Mouse (Mus musculus) monocyte, adult 5-6 weeks (primary cell): ENCODE results near the gene Ss18l2. TPM values are rescaled to one million over a fixed set of nuclear protein-coding genes. Genes with fewer than 3 reads are reported as not detected.
A peak's percentile ranks its signal among the peaks of the same experiment; 100 is the strongest.

Experiments used
- ATAC-seq: fragments of 153-309, 156-312 bp; replicated peaks from 2 replicates; pipeline ENCODE4 v1.8.0; 2017; ENCODE audit warnings: mild to moderate bottlenecking; ENCODE audit not compliant: low TSS enrichment, insufficient number of reproducible peaks, severe bottlenecking, poor library complexity, low FRiP score
- total RNA-seq: library from RNA; stranded (forward); fragments of 200-1000, 200-491, 200-594 nt; gene quantifications from 3 replicates; pipeline ENCODE4 v1.2.3, GENCODE M21; 2017

Gene Ss18l2
- 14.6 to 46.7 TPM (median 28.7 TPM) in 3 replicates for total RNA-seq

- peak; percentile 97 for ATAC-seq
These were observed at the start of gene Ss18l2 for GRCm38 (mm10) chr9:121709898-121710583. Ss18l2 (plus strand) TSS chr9:121710329.

- ATAC-seq = no peak
These were observed 46.7 kb upstream of the Ss18l2 start for GRCm38 (mm10) chr9:121663467-121663866.

- ATAC-seq = no peak
These were observed 46.0 kb upstream of the Ss18l2 start for GRCm38 (mm10) chr9:121664104-121664503.

GRCm38 (mm10) chr9:121666957-121667630 is 43.0 kb upstream of the Ss18l2 start:
- ATAC-seq = no peak

DNA sequence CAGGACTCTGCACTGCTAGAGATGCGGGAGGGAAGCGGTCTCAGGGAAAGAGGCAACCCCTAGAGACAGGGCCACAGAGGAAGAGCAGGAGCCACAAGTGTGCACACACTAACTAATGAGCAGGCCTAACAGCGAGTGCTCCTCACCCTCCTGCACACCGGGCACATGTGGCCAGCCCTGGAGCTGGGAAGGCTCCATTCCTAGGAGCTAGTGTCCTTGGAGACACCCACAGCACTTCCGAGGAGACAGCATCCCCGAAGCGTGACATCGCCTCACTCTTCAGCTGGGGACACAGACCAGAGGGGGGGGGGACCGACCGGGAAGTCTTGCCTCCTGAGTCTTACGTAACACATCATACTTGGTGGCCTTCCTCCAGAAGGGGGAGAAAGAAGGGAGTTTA is 42.3 kb upstream of the Ss18l2 start:
- no peak for ATAC-seq

DNA sequence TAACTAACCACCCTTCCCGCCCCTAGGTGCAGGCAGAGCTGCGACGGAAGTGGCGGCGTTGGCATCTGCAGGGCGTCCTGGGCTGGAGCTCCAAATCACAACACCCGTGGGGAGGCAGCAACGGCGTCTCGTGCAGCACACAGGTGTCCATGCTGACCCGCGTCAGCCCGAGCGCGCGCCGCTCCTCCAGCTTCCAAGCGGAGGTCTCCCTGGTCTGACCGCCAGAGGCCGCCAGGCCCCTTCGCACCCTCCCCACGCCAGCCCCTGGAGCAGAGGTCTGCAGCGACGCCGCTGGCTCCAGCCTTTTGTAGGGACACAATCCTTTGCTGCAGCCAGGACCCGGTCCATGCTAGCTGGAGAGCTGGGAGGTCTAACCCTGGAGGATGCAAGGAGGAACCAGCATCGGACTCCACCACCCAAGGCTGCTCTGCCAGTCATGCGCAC is 40.8 kb upstream of the Ss18l2 start:
- ATAC-seq = no peak

- ATAC-seq = no peak
These were observed 38.8 kb upstream of the Ss18l2 start for GRCm38 (mm10) chr9:121671300-121671699.

DNA sequence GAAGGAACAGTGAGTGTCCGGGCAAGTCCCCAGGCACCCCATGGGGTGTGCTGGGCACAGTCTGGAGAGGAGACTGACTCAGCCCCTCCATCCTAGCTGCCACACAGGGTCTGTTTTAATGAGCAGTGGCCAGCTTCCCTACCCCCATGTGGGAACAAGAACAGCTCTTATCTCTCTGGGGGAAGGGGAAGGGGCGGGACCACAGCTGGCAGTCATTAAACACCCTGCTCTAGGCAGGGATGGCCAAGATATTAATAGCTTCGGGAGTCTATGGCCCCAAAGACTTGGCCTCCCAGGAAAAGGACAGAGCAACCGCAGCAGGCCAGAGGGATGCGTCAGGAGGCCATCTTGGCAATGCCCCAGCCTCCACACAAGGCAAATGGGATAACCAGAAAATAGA is 37.8 kb upstream of the Ss18l2 start:
- no peak for ATAC-seq

GRCm38 (mm10) chr9:121673716-121674115 is 36.4 kb upstream of the Ss18l2 start:
- no peak for ATAC-seq

GRCm38 (mm10) chr9:121675011-121675410 is 35.1 kb upstream of the Ss18l2 start:
- ATAC-seq = peak; percentile 76

DNA sequence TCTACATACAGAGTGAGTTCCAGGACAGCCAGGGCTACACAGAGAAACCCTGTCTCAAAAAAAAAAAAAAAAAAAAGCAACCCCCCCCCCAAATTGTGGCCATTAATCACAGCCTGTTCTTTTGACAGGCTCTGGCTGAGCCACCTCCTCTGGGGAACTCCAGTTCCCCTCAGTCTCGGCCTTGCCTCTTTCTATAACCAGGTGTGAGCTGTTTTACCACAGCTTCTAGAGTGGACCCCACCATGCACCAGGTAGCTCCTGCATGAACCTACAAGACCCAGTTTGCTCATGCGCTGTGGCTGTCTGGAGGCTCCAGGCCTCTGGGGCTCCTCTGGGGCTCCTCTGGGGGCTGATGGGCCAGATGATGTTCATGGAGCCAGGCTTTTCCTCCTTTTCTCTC is 34.6 kb upstream of the Ss18l2 start:
- no peak for ATAC-seq

GRCm38 (mm10) chr9:121677069-121677468 is 33.1 kb upstream of the Ss18l2 start:
- peak; percentile 15; the same call in 1 of the 2 replicates for ATAC-seq

GRCm38 (mm10) chr9:121677476-121677875 is 32.7 kb upstream of the Ss18l2 start:
- no peak for ATAC-seq

DNA sequence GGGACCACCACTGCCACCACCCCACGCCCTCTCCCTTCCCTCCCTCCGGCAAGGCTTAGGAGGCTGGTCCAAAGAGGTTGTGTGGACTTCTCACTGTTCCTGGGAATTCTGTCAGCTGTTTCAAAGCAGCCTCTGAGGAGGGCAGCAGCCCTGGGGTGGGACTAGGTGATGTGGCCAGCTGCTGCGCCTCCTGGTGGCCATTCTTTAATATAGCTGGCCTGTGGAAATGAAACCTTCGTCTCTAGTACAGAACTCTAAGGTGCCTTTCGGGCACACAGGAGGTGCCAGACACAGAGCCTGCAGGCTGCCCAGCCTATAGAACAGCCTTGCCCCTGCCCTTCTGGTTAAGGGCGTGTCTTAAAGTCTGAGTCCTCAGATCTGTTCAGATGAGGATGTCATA is 30.6 kb upstream of the Ss18l2 start:
- ATAC-seq = peak; percentile 55; the same call in 1 of the 2 replicates

GRCm38 (mm10) chr9:121681191-121681590 is 28.9 kb upstream of the Ss18l2 start:
- ATAC-seq = no peak

DNA sequence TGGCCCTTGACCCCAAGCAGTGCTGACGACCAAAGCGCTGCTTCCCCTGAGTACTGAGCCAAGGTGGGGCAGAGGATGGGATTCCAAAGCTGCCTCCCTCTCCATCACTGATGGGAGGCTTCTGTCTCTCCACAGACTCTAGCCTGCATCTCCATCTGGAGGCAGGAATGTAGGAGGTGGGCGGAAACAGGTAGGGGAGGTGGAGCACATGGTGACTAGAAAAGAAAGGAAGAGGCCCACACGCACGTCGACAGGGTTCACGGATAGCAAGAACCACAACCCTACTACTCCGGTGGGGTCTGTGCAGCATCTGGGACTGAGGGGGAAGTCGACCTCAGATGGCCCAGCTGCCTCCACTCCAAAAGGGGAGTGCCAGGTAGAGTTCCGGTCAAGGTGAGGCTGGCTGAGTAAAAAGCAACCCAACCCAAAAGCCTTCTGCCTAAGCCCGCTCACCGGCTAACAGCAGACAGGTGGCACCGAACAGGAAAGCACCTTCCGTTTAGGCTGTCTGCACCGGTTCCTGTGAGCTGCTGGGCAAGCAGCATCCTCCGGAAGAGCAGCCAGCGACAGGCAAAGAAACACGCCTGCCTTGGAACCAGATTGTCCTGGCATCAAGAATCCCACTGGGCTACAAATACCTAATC is 28.0 kb upstream of the Ss18l2 start:
- no peak for ATAC-seq

- ATAC-seq = no peak
These were observed 25.4 kb upstream of the Ss18l2 start for GRCm38 (mm10) chr9:121684702-121685101.

GRCm38 (mm10) chr9:121690200-121690651 is 19.9 kb upstream of the Ss18l2 start:
- ATAC-seq = no peak

DNA sequence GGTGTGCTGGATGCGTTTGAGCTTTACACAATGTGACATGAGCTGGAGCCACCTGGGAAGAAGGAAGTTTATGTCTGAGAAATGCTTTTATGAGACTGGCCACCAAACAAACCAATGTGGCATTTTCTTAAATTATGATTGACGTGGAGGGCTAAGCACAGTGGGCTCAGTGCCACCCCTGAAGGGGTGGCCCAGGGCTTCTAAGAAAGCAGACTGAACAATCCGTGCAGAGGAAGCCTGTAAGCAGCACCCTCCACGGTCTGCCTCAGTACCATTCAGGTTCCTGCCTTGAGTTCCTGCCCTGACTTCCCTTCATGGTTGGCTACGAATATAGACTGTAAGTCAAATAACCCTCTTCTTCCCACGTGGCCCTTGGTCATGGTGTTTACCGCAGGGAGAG is 19.4 kb upstream of the Ss18l2 start:
- ATAC-seq = no peak

- no peak for ATAC-seq
These were observed 15.4 kb upstream of the Ss18l2 start for GRCm38 (mm10) chr9:121694736-121695135.
